Mouse (Mus musculus): ENCODE data around the gene Banf2. TPM values are rescaled to one million over a fixed set of nuclear protein-coding genes. Genes with fewer than 3 reads are reported as not detected.

Banf2 gene
- polyA plus RNA-seq, 1 experiment from 2014 or later = not detected

DNA sequence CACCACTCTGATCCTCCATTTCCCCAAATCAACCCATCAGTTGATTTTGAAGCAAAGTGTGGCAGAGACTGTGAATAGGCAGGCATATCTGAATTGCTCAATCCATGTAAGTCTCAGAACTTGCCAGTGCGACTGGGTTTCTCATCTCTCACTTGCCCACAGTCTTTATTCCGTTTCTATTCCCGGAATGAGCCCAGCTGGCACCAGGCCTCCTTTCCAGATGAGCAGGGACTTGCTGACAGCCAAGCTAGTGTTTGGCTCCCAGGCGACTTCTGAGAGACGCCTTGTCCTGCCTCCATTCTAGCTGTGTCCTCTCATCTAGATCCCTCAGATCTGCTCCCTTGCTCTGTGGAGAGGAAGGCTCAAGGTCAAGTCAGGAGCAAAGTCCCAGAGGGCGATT is 11.9 kb downstream of the Banf2 start:
- 78% methylated on average over 6 of the region's 6 CpGs for WGBS
- peaks cover 8% of the 10 kb centered on the region for H3K9me3 ChIP-seq
- H3K4me1 ChIP-seq = peaks cover 7% of the 10 kb centered on the region; the same call in 1 of the 2 replicates
- H3K27ac ChIP-seq = no peak overlapping the region
- ATAC-seq (ENCODE audit: low FRiP score) = no peak
- no peaks in the 10 kb centered on the region for H3K27me3 ChIP-seq
- no peak overlapping the region for H3K4me2 ChIP-seq
- no peak overlapping the region for H3K9ac ChIP-seq
- no peaks in the 10 kb centered on the region for H3K36me3 ChIP-seq (replicated peaks)
- no peak overlapping the region for H3K4me3 ChIP-seq (replicated peaks)

DNA sequence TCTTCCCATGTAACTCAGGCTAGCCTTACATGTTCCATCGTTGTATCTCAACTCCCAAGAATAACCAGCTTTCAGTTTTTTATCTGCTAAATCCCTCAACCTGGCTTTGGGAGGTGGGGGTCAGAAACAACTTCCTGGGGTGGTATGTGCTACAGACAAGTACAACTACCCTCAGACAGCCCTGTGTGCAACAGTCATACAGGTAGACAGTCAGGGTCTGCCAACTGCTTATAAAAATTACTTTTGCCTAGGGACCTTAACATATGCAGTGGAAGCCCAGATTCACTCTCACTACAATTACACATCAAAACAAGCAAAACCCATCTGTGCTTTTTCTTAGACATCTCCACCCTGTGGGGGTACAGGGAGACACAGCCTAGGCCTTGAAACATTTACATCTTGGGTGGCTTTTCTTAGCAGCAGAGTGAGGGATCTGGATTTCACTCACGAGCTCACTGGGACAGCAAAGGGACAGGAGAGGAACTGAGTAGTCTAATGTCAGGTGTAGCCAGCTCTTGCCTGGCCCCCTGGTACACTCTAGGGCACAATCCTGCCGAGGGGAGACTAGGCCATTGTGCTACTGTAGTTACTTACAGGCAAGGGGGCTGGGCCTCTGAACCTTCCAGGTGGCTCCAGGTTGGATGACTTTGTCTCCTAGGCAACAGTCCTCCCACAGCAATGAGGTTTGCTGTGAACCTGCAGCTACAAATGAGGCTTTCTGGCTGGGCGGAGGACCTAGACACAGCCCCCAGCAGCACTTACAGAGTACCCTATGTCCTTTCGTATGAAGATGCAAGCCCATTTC is 13.1 kb downstream of the Banf2 start:
- no peak overlapping the region for H3K4me3 ChIP-seq (replicated peaks)
- no peak overlapping the region for H3K27ac ChIP-seq
- WGBS = 69% methylated on average over 5 of the region's 5 CpGs
- H3K9ac ChIP-seq = no peak overlapping the region
- no peaks in the 10 kb centered on the region for H3K27me3 ChIP-seq
- no peak for ATAC-seq (ENCODE audit: low FRiP score)
- H3K36me3 ChIP-seq (replicated peaks) = no peaks in the 10 kb centered on the region
- peaks cover 8% of the 10 kb centered on the region for H3K9me3 ChIP-seq
- H3K4me1 ChIP-seq = peaks cover 7% of the 10 kb centered on the region; the same call in 1 of the 2 replicates
- H3K4me2 ChIP-seq = no peak overlapping the region

DNA sequence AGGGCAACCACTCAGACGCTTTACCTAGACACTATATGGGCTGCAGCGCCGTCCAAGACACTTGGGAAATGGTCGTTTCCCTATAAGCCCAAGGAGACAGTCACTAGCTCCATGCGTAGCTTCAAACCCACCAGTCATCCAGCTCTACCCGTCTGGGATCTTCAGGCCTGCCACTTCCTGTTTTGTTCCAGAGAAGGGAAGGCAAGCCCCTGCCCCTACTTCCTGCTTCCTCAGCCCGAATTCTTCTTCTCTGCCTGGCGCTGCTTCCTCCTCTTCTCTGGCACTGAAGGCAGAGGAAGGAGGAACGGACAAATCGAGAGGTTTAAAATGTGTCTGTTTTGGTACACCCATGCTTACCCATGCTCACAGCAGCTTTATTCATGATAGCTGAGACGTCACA is 14.1 kb downstream of the Banf2 start:
- WGBS = 81% methylated on average over 11 of the region's 11 CpGs
- H3K27ac ChIP-seq = no peak overlapping the region

DNA sequence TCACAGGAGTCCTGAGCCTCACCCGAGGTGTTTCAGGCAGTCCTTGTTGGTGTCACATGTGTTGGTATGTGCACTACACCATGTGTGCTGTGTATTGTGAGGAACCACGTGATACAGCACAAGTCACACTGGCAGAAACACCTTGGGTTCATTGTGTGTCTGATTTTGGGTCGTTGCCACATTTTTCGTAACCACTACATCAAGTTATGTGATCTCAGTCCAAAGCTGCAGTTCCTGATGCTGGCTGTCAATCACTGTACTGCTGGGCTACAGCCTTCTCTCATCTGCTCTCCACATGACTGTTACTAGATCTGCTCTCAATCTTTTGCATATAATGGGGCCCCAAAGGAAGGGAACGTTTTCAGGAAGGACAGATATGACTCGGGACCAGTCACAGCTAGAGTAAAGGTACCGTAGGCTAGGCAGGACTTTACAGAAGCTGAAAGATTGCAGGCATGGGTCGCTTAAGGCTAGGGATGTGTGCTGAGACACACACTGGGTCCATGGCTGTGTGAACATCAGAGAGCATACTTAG is 17.4 kb downstream of the Banf2 start:
- H3K36me3 ChIP-seq (replicated peaks) = no peaks in the 10 kb centered on the region
- H3K27me3 ChIP-seq = no peaks in the 10 kb centered on the region
- H3K9me3 ChIP-seq = no peaks in the 10 kb centered on the region
- no peak overlapping the region for H3K4me3 ChIP-seq (replicated peaks)
- no peak for ATAC-seq (ENCODE audit: low FRiP score)
- no peak overlapping the region for H3K9ac ChIP-seq
- H3K27ac ChIP-seq = no peak overlapping the region
- peaks cover 7% of the 10 kb centered on the region; the same call in 1 of the 2 replicates for H3K4me1 ChIP-seq
- H3K4me2 ChIP-seq = no peak overlapping the region
- 82% methylated on average over 8 of the region's 8 CpGs for WGBS

More for the DNA sequence above, 14.1 kb downstream of the Banf2 start:
- Histone ChIP-seq H3K9ac (no peak overlapping the region), H3K4me1 (peaks cover 7% of the 10 kb centered on the region; the same call in 1 of the 2 replicates), H3K4me2 (no peak overlapping the region), H3K4me3 (replicated peaks) (no peak overlapping the region), H3K9me3 (peaks cover 8% of the 10 kb centered on the region), H3K27me3 (no peaks in the 10 kb centered on the region), H3K36me3 (replicated peaks) (no peaks in the 10 kb centered on the region)
- no peak for ATAC-seq (ENCODE audit: low FRiP score)

DNA sequence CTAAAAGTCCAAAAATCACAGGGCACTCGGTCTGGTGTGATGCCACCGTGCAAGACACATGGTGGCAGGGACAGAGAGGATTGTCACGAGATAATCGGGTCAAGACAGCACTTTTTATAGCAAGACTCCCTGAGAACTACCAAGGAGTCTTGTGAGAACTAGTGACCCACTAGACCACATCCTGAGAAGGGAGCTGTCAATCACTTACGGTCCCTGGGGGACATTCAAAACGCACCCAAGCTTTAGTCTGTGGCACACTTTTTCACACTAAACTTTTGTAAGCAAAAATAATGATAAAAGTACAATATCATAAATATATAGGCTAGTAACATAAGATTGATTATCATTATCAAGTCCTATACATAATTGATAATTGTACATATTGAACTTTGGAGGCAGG is 18.0 kb downstream of the Banf2 start:
- Histone ChIP-seq H3K4me2 (no peak overlapping the region), H3K9me3 (no peaks in the 10 kb centered on the region), H3K4me1 (peaks cover 7% of the 10 kb centered on the region; the same call in 1 of the 2 replicates), H3K4me3 (replicated peaks) (no peak overlapping the region), H3K27ac (no peak overlapping the region), H3K9ac (no peak overlapping the region), H3K36me3 (replicated peaks) (no peaks in the 10 kb centered on the region), H3K27me3 (no peaks in the 10 kb centered on the region)
- no peak for ATAC-seq (ENCODE audit: low FRiP score)
- 93% methylated on average over 6 of the region's 6 CpGs for WGBS

DNA sequence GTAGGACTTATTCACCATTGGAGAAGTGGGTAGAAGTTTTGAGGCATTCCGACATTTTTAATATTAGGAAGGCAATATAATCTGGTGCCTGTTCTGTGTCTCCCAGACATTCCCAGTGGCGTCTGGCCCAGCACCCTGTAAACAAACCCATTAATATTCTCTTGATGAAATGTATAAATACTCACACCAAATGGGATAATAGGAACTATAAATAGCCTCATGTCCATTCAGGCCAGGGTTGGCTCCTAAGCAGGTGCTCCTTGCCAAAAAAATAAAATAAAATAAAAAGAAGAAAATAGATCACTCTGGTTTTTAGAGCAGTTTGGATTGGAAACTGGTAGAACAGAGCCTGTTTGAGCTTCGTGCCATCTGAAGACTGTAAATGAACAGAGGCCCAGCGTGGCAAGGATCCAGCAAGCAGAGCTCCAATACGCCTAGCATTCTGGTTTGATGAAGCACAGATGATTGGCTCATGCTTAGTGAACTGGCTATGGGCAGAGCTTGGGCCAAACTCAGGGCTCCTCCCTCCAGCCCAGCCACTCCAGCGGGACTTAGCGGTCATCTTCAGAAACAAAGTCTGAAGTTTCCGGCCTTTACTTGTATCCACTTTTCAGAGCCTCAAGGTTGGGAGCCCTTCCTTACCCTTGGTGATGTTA is 19.7 kb downstream of the Banf2 start:
- Histone ChIP-seq H3K36me3 (replicated peaks) (no peaks in the 10 kb centered on the region), H3K4me3 (replicated peaks) (no peak overlapping the region), H3K9ac (no peak overlapping the region), H3K27ac (no peak overlapping the region), H3K4me1 (no peaks in the 10 kb centered on the region), H3K9me3 (no peaks in the 10 kb centered on the region), H3K27me3 (no peaks in the 10 kb centered on the region), H3K4me2 (no peak overlapping the region)
- no peak for ATAC-seq (ENCODE audit: low FRiP score)
- 89% methylated on average over 8 of the region's 8 CpGs for WGBS

DNA sequence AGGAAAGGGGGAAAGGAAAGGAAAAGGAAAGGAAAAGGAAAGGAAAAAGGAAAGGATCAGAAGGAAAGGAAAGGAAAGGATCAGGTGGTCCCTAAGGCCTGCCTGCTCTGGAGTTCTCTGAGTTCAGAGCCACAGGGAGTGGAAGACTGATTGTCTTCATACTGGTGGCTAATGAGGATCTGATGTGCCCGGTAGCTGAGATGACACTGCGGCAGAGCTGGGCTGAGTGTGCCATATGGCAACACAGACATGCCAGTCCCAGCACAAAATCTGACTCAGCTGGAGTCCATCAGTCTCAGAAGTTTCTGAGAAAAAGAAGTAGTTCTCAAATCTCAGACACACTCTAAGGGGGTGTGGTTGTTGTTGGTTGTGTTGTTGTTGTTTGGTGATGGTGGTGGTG is 24.9 kb downstream of the Banf2 start:
- ATAC-seq (ENCODE audit: low FRiP score) = no peak

DNA sequence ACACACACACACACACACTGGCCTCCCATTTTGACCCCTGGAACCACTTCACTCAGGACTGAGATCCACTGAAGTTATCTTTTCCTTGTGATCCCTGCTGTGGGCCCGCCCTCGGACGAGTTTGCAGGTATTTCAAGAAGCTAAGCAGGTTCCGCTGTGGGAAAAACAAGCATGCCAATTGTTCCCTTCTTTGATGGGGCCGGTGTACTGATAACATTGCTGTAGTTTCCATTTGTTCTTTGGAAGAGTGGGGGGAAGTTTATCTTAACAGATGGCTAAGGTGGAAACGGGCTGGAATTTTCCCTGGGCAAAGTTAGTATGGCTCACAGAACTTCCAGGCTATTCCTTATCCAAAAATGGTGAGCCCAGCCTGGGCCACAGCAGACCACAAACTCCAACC is 28.8 kb downstream of the Banf2 start:
- H3K36me3 ChIP-seq (replicated peaks) = no peaks in the 10 kb centered on the region
- no peaks in the 10 kb centered on the region for H3K27me3 ChIP-seq
- 89% methylated on average over 6 of the region's 6 CpGs for WGBS
- H3K4me1 ChIP-seq = no peaks in the 10 kb centered on the region
- no peak overlapping the region for H3K4me3 ChIP-seq (replicated peaks)
- no peaks in the 10 kb centered on the region for H3K9me3 ChIP-seq
- no peak overlapping the region for H3K27ac ChIP-seq
- H3K4me2 ChIP-seq = no peak overlapping the region
- H3K9ac ChIP-seq = no peak overlapping the region
- no peak for ATAC-seq (ENCODE audit: low FRiP score)

More for the DNA sequence above, 24.9 kb downstream of the Banf2 start:
- H3K9ac ChIP-seq = no peak overlapping the region
- H3K4me2 ChIP-seq = no peak overlapping the region
- no peaks in the 10 kb centered on the region for H3K9me3 ChIP-seq
- WGBS = 76% methylated on average over 2 of the region's 2 CpGs
- no peaks in the 10 kb centered on the region for H3K36me3 ChIP-seq (replicated peaks)
- H3K4me3 ChIP-seq (replicated peaks) = no peak overlapping the region
- H3K4me1 ChIP-seq = no peaks in the 10 kb centered on the region
- no peaks in the 10 kb centered on the region for H3K27me3 ChIP-seq
- H3K27ac ChIP-seq = no peak overlapping the region

DNA sequence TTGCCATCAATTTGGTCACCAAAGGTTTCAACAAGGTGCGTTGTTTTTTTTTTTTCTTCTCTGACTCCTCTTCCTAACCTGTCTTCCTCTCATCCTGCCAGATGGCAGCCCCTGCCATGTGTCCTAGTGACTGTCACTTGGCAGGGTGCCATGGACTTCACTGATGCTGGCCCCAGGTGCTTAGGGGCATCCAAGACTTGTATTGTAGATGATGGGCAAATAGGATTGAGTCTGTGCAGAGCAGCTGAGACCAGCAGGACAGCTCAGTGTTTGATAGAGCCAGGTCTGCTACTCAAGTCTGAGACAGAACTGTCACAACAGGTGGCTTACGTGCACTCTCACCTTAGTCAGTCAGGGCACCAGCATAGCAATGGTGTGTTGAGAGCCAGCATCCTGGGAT is 32.6 kb downstream of the Banf2 start:
- Histone ChIP-seq H3K9me3 (no peaks in the 10 kb centered on the region), H3K27me3 (no peaks in the 10 kb centered on the region), H3K36me3 (replicated peaks) (no peaks in the 10 kb centered on the region), H3K9ac (no peak overlapping the region), H3K4me1 (no peaks in the 10 kb centered on the region), H3K27ac (no peak overlapping the region), H3K4me3 (replicated peaks) (no peak overlapping the region), H3K4me2 (no peak overlapping the region)
- WGBS = 92% methylated on average over 2 of the region's 2 CpGs
- no peak for ATAC-seq (ENCODE audit: low FRiP score)

DNA sequence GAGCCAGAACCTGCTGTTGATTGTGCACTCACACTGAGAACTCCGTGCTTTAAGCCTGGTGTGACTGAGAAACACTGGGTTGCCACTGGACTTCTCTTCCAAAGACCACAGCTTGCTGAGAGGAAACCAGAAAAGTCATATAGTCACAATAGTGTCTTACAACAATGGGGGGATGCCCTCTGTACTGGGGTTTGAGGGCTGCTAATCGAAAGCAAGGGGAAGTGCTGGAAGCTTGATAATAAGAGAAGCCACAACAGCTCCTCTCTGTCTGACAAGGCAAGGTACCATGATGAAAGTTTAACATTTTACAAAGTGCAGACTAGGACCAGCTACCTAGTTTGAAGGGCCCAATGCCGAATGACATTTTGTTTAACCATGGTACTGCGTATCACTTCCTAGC is 36.8 kb downstream of the Banf2 start:
- no peaks in the 10 kb centered on the region for H3K9me3 ChIP-seq
- H3K36me3 ChIP-seq (replicated peaks) = no peaks in the 10 kb centered on the region
- no peak overlapping the region for H3K27ac ChIP-seq
- H3K9ac ChIP-seq = no peak overlapping the region
- no peak for ATAC-seq (ENCODE audit: low FRiP score)
- H3K4me3 ChIP-seq (replicated peaks) = no peak overlapping the region
- 0 out of 2 replicates have a peak, but pooled peaks cover 6% of the 10 kb centered on the region for H3K4me1 ChIP-seq
- H3K27me3 ChIP-seq = no peaks in the 10 kb centered on the region
- 89% methylated on average over 4 of the region's 4 CpGs for WGBS
- no peak overlapping the region for H3K4me2 ChIP-seq

DNA sequence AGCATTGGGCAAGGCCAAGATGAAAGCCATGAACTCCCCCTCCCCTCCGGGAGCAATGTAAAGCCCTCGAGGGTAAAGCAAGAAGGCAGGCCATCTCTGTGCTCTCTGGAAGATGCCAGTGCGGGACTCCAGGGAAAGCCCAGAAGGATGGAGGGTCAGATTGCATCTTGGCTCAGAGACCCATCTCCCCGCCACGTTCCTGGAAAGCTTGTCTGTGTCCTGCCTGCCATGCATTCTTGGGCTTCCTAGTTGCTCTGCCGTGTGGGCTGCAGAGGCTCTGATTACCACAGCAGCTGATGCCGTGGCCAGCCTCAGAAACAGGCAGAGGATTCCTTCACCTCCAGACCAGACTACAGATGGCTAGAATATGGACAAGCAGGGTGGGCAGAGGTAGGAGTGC is 37.6 kb downstream of the Banf2 start:
- Histone ChIP-seq H3K36me3 (replicated peaks) (no peaks in the 10 kb centered on the region), H3K4me3 (replicated peaks) (no peak overlapping the region), H3K4me2 (no peak overlapping the region), H3K9ac (no peak overlapping the region), H3K4me1 (0 out of 2 replicates have a peak, but pooled peaks cover 6% of the 10 kb centered on the region), H3K9me3 (no peaks in the 10 kb centered on the region), H3K27ac (no peak overlapping the region), H3K27me3 (no peaks in the 10 kb centered on the region)
- no peak for ATAC-seq (ENCODE audit: low FRiP score)
- WGBS = 78% methylated on average over 7 of the region's 7 CpGs

DNA sequence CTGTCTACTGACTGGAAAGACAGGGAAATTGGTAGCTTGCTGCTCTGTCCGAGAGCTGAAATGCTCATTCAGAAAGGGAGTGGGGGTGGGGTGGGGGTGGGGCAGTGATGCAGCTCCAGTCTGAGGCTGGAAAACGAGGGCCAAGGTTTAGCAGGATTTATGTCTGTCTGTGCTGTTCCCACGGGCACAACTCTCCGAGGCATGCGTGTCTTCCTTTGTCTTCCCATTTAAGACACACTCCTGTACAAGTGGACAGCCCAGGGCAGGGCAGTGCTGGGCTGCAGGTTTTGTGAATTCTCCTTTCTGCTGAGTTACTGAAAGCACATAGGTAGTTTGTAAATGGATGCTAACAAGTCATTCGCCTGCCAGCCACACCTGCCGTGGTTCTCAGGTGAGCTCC is 39.8 kb downstream of the Banf2 start:
- WGBS = 39% methylated on average over 7 of the region's 7 CpGs
- ATAC-seq (ENCODE audit: low FRiP score) = 0 out of 2 replicates have a peak, but pooled peaks have one; percentile 11

More for the DNA sequence above, 39.8 kb downstream of the Banf2 start:
- H3K9me3 ChIP-seq = no peaks in the 10 kb centered on the region
- H3K27ac ChIP-seq = no peak overlapping the region
- H3K4me2 ChIP-seq = no peak overlapping the region
- H3K9ac ChIP-seq = no peak overlapping the region
- no peaks in the 10 kb centered on the region for H3K36me3 ChIP-seq (replicated peaks)
- no peak overlapping the region for H3K4me3 ChIP-seq (replicated peaks)
- no peaks in the 10 kb centered on the region for H3K27me3 ChIP-seq
- H3K4me1 ChIP-seq = 0 out of 2 replicates have a peak, but pooled peaks cover 6% of the 10 kb centered on the region
